Mouse (Mus musculus): ENCODE measurements around the gene Pik3r6.
A peak's percentile ranks its signal among the peaks of the same experiment; 100 is the strongest.

Gene Pik3r6

DNA sequence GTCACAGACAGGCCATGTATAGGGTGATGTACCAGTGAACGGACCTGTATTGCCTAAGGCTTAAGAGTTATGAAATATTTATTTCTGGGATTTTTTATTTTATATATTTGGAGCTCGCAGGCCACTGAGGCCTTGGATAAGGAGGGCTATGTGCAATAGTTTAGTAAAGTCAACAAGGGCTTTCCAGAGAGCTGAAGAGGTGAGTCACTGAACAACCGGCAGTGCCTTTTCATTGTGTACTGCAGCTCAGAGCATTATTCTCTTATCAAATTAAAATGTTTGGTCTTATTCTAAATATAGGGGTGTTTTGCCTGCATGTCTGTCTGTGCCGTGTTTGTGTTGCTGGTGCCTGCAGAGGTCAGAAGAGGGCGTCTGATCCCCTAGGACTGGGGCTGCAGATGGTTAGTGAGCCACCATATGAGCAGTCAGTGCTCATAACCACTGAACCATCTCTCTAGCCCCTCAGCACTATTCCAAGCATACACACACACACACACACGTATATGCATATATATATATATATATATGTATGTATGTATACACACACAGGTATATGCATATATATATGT lies 14.5 kb upstream of the Pik3r6 start:
- no peak for DNase-seq (ENCODE audit: low spot score in 2 of 2)

DNA sequence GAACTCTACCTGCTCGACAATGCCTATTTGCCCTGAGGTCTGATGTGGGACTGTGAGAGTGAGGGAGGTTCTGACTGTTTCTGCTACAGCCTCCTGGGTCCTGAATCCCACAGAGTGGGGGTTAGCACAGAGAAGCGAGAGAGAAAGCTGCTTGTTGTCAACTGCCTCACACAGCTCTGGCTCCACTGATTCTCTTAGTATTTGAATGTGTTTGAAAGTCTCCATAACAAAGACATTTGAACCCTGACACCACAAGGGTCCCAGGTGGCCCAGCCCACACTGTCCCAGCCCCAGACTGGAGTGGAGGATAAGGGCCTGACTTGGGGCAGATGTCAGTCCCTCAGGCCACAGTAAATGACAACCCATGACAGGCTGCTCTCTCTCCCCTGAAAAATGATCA lies 13.6 kb upstream of the Pik3r6 start:
- no peak for DNase-seq (ENCODE audit: low spot score in 2 of 2)

DNA sequence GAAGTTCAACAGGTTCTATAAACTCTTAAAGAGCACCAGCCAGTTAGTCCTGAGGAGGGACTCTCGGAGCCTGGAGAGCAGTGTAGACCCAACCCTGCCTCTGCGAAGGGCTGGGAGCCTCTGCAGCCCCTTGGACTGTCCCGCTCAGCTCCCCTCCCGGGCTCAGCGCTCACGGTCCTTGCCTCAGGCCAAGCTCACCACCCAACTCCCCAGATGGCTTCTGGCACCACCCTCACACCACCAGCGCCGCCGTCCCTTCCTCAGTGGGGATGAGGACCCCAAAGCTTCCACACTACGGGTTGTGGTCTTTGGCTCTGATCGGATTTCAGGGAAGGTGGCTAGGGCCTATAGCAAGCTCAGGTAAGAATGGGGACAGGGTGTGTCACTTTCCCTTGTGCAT lies 10.2 kb upstream of the Pik3r6 start:
- no peak for DNase-seq (ENCODE audit: low spot score in 2 of 2)

DNA sequence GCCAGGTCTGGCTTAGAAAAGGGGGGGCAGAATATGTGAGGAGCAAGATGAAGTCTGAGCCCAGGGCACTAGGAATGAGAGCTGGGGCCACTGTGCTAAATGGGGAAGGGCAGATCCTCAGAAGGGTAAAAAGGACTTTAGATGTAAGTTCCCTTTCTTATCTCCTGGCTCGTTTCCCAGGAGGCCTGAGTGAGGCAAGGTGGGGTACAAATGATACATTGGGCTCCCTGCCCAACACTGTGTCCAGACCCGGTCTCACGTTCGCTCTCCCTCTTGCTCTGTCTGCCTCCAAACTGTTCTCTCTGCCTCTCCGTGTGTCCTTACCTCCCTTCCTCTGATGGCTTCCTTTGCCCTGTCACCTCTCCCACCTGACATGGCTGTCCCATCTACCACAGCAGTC lies 9.1 kb upstream of the Pik3r6 start:
- no peak for DNase-seq (ENCODE audit: low spot score in 2 of 2)

DNA sequence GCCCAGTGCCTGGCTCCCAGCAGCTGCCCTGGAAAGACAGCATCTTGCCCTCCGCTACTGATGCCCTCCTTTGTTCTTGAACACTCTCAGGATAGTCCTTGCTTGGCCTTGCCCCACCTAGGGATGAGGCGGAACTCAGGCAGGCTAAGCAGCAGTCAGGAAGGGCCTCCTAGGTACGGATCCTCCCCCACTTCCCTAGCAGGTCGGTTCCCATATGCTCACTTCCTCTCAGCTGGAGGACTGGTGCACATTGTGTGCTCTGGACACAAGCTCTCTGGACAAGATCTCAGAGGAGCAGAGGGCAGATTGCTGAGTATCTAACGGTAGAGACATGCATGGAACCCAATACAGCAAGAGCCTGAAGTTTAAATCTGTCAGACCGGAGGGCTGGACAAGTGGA lies 5.7 kb upstream of the Pik3r6 start:
- DNase-seq (ENCODE audit: low spot score in 2 of 2), result no peak

DNA sequence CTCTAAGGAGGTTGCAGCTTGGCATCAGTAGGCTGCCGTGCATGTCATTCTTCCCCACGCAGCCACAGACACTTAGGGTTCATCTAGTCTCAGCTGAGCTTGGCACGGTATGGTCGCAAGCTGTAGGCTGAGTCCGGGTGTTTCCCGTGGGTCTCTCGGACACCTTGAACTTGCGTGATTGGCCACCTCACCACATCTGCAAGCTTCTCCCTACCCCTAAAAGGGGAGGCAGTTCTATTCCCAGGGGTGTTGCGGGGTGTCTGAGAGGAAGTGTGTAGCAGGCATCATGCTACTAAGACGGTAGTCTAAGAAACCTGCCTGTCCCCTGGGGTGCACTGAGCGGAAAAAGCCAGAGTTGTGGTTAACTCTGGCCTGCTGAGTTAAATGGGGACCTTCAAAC lies 4.3 kb upstream of the Pik3r6 start:
- DNase-seq (ENCODE audit: low spot score in 2 of 2), result peak in 1 of 2 experiments; percentile 78

DNA sequence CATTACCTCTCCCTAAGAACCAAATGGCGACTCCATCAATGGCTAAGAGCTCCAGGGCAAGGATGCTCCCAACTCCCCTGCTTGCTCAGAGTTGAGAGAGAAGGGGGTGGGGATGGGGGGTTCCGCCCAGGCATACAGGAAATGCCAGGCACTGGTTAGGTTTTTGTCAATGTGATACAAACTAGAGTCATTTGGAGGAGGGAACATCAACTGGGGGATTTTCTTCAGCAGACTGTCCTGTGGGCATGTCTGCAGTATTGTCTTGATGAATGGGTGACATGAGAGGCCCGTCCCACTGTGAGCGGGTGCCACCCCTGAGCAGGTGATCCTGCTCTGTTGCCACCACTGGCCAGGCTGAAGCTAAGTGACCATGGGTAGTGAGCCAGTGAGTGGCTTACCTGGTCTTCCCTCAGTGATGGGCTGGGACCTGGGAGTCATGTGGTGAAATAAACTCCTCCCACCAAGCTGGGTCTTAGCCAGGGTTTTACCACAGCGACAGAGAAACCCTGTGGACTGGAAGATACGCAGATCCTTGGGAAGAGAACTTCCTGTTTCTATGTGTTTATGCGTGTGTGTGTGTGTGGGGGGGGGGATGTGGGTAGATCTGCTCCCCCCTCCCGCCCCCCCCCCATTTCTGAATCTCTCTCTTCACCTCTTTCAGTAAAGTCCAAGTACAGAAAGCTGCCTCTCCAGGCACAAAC lies 3.7 kb upstream of the Pik3r6 start:
- DNase-seq (ENCODE audit: low spot score in 2 of 2), result no peak

DNA sequence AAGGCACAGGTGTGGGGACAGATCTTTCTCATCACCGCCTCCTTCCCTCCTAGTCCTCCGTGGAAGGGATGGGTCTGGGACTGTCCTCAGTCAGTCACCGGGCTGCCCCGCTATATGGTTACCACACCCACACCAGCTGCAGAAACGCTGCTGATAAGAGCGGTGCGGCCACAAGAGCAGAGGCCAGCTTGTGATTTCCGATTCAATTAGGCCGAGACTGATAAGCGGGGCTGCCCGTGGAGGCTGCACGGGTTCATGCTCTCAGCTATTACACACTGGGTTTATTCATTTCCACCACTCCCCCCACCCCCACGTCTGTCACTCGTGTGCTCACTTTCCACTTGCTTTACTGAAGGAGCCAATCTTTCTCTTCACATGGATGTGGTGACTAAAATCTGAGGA lies 1.9 kb upstream of the Pik3r6 start:
- no peak for DNase-seq (ENCODE audit: low spot score in 2 of 2)

DNA sequence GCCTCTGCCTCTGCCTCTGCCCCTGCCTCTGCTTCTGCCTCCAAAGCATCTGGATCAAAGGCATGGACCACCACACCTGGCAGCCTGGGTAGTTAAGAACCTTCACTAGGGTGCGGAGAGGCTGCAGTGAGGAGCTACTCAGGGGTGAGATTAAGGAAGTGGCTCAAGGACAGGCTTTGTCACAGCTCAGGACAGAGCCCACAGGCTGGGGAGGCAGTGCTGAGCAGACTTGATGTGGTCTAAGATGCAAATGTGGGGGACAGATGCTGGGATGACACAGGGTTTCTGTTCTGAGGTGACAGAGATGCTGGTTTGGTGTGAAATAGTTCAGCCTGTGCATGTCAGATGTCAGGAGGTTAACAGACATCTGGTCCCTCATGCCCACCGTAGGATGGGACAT lies 411 bp upstream of the Pik3r6 start:
- no peak for DNase-seq (ENCODE audit: low spot score in 2 of 2)

DNA sequence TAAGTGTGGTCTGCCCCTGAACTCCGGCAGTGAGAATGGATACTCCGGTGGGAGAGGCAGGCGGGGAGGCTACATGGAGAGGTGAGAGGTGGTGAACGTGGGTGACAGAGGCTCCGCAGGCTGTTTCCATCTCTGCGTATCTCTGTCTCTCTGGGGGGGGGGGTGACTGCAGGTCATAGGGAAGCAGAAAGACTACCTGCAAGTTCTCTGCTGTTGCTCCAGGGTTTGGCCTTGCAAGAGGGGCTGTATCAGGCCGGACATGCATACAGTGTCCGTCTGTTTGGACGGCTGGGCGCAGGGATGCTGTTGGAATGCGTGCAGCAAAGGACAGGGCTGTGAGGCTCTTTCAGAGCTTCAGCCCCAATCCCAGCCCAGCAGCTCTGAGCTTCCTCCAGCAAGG lies 2.1 kb downstream of the Pik3r6 start:
- no peak for DNase-seq (ENCODE audit: low spot score in 2 of 2)

DNA sequence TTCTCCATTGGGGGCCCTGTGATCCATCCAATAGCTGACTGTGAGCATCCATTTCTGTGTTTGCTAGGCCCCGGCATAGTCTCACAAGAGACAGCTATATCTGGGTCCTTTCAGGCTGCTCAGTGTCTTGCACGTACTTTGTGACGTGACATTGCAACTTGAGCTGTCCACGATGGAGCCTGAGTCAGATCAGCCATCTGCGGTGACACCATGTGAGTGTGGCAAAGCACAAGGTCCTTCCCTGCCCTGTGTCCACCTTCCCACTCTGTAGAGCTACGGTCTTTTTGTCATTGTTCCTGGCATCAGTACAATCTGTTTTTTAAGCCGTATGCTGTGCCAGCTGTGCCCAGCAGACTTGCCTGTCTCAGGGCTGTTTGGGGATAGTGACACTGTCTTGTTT lies 4.4 kb downstream of the Pik3r6 start:
- no peak for DNase-seq (ENCODE audit: low spot score in 2 of 2)

DNA sequence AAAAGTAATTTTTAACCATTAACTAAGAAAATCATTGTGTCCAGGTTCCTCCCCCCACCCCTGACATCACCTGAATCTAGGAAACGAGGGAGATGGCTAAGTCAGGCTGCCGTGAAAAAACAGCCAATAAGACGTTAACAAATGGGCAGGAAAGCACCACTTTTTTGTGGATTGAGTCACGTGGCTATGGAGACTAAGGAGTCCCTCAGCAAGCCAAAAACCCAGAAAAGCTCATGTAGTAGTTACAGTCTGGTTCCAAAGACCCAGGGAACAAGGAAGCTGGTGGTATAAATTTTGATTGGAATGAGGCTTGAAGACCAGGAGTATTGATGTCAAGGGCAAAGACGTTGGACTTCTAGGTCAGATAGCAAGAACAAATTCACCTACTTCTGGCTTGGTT lies 5.8 kb downstream of the Pik3r6 start:
- no peak for DNase-seq (ENCODE audit: low spot score in 2 of 2)

DNA sequence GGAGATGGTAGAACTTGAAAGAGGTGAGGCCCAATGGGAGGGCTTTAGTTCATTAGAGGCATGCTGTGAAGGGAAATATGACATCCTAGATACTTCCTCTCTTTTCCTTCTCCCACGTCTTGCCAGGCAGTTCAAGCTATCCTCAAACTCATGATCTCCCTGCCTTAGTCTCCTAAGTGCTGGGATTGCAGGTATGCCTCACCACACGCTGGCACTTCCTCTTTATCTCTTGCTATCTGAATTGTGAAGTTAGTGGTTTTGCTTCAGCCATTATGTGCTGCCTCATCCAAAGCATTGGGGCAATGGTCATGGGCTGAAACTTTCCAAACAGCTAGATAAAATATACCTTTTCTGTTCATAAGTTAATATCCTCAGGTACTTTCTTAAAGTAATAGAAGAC lies 6.4 kb downstream of the Pik3r6 start:
- DNase-seq (ENCODE audit: low spot score in 2 of 2), result no peak

DNA sequence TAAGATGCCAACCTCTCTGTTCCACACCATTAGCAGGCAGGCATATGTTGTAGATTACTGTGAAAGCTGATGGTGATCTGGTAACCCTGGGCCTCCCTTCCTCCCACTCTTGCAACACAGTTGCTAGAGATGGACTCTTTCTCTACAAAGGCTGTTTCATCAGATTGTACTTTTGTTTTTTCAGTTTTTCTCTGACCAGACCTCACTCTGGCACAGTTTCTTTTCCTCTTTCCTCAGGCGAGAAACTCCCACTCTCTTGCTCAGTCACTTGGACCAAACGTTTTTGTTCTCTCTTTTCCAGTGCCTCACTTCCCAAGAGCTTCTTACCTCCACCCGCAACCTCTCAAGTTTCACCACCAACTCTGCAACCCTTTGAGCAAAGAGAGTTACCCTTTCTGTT lies 11.2 kb downstream of the Pik3r6 start:
- DNase-seq (ENCODE audit: low spot score in 2 of 2), result no peak

DNA sequence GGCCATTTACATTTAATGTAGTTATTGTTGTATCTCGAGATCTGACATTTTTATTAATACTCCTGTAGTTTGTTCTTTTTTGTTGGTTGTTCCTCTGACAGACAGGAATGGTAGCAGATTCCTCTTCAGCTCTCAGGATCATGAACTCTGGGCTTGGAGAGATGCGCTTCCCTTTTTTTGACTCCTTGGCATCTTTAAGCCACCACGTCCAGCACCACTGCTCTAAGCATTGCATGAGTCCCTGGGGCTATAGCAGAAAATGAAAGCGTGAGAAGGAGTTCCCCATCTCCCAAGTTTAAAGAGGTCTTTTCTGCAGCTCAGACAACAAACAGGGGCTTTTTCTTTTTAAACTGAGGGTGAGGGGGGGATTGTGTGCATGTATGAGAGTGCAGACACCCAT lies 16.5 kb downstream of the Pik3r6 start:
- no peak for DNase-seq (ENCODE audit: low spot score in 2 of 2)

DNA sequence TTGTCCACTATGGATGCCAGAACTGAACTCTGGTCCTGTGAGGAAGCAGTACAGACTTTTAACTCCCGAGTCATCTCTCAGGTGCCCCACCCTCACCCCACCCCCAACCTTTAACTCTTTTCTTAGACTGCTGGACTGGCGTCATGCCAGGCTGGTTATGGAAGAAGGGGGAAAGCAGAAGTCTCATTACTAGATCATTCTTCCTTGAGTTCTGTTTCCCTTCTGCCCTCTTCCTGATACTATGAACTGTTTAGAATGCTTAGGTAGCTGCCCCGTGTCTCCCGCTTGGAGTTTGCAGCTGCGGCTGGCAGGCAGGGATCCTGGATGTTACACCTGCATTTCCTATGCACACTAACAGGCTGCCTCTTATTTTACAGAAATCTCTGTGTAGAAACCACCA lies 17.0 kb downstream of the Pik3r6 start:
- peak in 1 of 2 experiments; percentile 37 for DNase-seq (ENCODE audit: low spot score in 2 of 2)

DNA sequence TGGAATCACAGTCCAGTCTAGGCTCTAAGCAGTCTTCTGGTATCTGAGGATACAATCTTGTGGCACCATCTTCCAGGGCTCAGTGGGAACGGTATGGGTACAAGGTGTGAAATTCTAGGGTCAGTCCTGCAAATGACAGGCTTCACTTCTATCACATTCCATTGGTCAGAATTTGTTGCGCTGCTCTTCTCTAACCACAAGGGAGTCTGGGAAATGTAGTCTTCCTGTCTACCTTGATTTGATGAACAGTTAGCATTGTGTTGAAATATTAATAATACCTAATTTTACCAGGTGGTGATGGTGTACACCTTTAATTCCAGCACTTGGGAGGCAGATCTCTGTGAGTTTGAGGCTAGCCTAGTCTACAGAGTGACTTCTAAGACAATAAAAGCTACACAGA lies 17.6 kb downstream of the Pik3r6 start:
- DNase-seq (ENCODE audit: low spot score in 2 of 2), result no peak

DNA sequence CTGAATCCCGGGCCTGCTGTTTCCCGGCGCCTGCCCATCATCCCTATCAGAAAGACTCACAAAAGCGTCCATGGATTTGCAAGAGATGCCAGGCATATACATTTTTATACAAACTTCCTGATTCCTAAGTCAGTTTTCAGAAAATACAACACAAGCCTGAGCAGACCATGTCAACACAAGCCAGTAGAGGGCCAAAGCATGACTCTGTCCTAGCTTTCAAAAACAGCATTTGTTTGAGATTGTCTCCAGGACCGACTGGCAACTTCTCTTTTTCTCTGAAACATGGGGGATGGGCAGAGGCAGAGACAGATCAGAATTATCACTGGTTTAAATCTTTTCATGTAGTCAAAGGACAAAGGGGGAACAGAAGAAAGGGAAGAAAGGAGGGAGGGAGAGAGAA lies 18.5 kb downstream of the Pik3r6 start:
- no peak for DNase-seq (ENCODE audit: low spot score in 2 of 2)

DNA sequence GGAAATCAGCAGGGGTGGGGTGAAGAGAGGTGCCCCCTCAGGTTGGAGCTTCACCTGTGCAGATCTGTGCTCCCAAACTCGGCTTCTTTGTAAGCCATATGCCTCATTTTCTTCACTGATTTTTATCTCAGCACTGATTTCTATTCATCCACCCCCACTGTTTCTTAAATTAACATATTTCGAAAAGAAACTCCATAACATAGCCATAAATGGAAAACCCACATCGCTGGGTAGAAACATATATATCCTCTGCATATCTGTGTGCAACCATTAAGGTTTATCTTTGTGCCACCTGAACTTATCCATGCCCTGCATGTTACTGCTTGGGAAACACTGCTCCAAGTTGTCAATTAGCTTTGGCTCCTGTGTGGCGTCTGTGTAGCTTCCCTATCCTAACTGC lies 23.6 kb downstream of the Pik3r6 start:
- no peak for DNase-seq (ENCODE audit: low spot score in 2 of 2)

DNA sequence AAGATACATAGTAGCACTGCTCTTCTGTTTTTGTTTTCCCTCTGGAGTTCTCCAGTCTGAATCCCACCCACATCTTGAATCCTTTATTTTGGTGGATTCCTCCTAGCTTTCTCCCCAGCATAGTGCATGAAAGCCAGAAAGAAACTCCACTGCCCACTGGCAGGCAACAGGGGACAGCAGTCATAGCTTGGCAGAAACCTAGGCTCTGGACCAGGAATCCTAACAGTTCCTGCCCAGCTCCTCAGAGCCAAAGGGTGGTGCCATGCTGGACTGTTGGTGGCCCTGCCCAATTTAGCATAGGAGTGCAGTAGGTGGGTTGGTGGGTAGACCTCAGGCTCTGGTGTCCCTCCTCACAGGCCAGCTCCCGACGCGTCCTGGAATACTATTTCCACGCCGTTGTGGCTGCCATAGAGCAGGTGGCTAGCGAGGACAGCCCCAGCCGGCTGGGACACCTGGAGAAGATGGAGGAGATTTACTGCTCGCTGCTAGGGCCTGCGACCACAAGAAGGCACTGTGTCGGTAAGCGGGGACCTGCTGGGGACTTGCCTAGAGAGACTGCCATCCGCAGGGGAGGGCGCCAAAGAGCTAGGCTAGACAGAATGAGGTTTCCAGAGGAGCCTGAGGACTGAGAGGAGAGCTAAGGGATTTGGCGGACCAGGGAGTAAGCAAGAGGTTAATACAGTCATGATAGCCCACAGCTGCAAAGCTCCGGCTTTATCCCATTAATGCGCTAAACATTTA lies 28.4 kb downstream of the Pik3r6 start:
- DNase-seq (ENCODE audit: low spot score in 2 of 2), result peak in 1 of 2 experiments; percentile 62

DNA sequence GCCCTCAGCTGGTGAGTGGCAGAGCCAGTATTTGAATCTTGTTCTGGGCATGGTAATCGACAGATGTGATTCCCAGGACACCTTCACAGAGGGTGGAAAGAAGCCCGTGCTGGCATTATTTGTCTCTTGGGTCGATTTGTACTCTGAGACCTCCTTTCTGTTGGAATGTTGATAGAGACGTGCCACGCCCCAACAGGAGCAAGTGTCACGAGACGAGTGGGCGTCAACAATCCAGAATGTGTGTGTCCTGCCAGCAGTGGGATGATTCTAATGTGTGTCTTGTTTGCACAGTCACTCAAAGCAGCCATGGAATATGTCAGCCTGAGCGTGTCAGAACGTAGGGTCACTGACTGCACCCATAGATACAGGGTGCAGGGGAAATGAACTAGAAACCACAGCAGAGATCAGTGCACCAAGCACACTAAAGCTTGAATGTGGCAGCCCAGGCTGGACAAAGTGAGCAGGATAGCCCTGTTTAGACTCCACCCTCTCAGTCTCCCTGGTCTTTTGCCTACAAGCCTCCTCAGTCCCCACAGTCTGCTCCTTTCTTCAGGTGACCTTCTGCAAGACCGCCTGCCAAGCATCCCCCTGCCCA lies 29.2 kb downstream of the Pik3r6 start:
- no peak for DNase-seq (ENCODE audit: low spot score in 2 of 2)

DNA sequence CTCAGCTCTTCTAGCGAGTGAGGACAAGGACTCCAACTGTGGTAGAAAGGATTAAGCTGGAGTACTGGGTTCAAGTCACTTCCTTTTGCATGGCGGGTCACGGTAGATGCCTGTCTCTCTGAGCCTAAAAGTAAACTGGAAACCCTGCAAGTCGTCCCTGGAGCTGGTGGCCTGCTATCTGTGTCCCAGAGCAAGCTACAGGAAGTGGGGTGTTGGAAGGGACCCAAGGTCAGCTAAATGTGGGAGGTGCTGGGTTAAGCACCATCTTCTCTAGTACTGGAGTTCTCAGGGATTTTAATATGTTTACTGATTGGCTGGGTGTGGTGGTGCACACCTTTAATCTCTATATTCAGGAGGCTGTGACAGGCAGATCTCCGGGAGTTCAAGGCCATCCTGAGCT lies 30.0 kb downstream of the Pik3r6 start:
- DNase-seq (ENCODE audit: low spot score in 2 of 2), result no peak

DNA sequence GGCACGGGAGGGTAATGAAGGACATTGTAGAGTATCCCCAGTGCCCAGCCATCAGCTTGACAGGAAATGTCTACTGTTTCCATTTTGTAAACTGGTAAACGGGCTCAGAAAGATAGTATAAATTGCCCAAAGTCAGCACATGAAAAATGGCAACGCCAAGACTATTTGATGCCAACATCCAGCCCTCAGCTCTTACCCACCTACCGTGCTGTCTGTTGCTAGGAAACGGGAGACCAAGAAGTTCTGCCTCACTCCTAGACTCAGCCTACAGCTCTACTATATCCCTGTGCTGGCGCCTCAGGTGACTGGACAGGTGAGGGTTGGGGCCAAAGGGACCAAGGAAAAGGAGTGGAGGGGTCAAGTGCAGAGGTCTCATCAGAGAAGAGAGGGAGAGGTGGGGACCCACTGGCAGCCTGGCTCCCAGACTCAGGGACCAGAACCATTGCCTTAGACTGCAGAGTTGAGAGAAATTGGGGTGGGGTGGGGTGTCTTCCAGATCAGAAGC lies 31.2 kb downstream of the Pik3r6 start:
- no peak for DNase-seq (ENCODE audit: low spot score in 2 of 2)

Measured in spleen, postnatal 10 days (tissue).